8 mouse cellular contexts compared by ENCODE assay signal in the genomic region with DNA sequence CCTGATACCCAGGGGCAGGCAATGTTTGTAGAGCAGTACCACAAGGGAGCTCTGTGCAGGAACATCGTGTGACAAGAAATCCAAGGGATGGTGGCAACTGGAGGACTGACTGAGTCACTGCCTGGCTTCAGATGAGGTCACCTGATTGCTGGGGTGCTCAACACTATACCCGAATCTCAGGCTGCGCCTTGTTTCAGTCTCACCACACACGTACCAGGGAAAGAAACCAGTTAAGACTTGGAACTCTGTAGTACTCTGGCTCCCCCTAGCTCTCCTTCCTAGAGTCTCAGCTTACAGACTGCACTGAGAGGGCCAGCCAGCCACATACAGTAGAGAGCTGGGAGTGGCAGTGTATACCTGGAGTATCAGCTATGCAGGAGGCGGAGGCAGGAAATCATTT. TPM values are rescaled to one million over a fixed set of nuclear protein-coding genes. Genes with fewer than 3 reads are reported as not detected.
A peak's percentile ranks its signal among the peaks of the same experiment; 100 is the strongest.
DNase-seq lines count a peak whose midpoint lies in the region; ATAC-seq and TF ChIP-seq lines count a peak whose summit lies in the region.

No protein-coding gene starts in this region.

- no peaks in the 10 kb centered on the region for H3K27me3 ChIP-seq in forebrain, embryonic 13.5 days
- no peaks in the 10 kb centered on the region for H3K27me3 ChIP-seq in forebrain, embryonic 12.5 days
- H3K27me3 ChIP-seq in embryonic facial prominence, embryonic 13.5 days = no peaks in the 10 kb centered on the region
- no peaks in the 10 kb centered on the region for H3K27me3 ChIP-seq in limb, embryonic 13.5 days
- no peaks in the 10 kb centered on the region for H3K27me3 ChIP-seq in thymus, adult 2 months (ENCODE audit: control insufficient read depth, insufficient read depth, low read length)

- no peak for TF ChIP-seq POLR2A in thymus, adult 2 months (IDR thresholded peaks at IDR 0.05; ENCODE audit: control insufficient read depth, extremely low read depth, insufficient read depth, low read length, poor library complexity)

- no peaks in the 10 kb centered on the region for H3K9me3 ChIP-seq in forebrain, embryonic 13.5 days (replicated peaks)
- no peaks in the 10 kb centered on the region for H3K9me3 ChIP-seq in forebrain, embryonic 12.5 days
- no peaks in the 10 kb centered on the region for H3K9me3 ChIP-seq in ES-E14 (ENCODE audit: control insufficient read depth, insufficient read depth, low read depth, low read length)
- H3K9me3 ChIP-seq in embryonic facial prominence, embryonic 13.5 days = no peaks in the 10 kb centered on the region
- H3K9me3 ChIP-seq in limb, embryonic 13.5 days = no peaks in the 10 kb centered on the region

- DNase-seq in ES-E14 (ENCODE audit: low read depth, low spot score) = peak; percentile 47
- DNase-seq in kidney, adult 11 months = peak; percentile 31
- DNase-seq in thymus, adult 2 months = peak; percentile 51

- no peak overlapping the region for H3K4me3 ChIP-seq in forebrain, embryonic 13.5 days
- no peak overlapping the region for H3K4me3 ChIP-seq in forebrain, embryonic 12.5 days (replicated peaks)
- no peak overlapping the region for H3K4me3 ChIP-seq in ES-E14 (ENCODE audit: insufficient read depth in 1 of 2, low read depth in 1 of 2, low read length in 2 of 2, poor library complexity in 1 of 2, severe bottlenecking in 1 of 2)
- no peak overlapping the region for H3K4me3 ChIP-seq in embryonic facial prominence, embryonic 13.5 days
- no peak overlapping the region for H3K4me3 ChIP-seq in limb, embryonic 13.5 days
- H3K4me3 ChIP-seq in thymus, adult 2 months (ENCODE audit: control insufficient read depth, insufficient read depth, low read length) = no peak overlapping the region

- H3K4me1 ChIP-seq in forebrain, embryonic 13.5 days = no peaks in the 10 kb centered on the region
- no peaks in the 10 kb centered on the region for H3K4me1 ChIP-seq in forebrain, embryonic 12.5 days
- H3K4me1 ChIP-seq in ES-E14 (ENCODE audit: control insufficient read depth in 2 of 2, insufficient read depth in 2 of 2, low read length in 2 of 2, poor library complexity in 1 of 2) = 0 out of 4 replicates have a peak, but pooled peaks cover 0 to 2% of the 10 kb centered on the region in 2 experiments
- H3K4me1 ChIP-seq in embryonic facial prominence, embryonic 13.5 days = 0 out of 2 replicates have a peak, but pooled peaks cover 4% of the 10 kb centered on the region
- H3K4me1 ChIP-seq in limb, embryonic 13.5 days = no peaks in the 10 kb centered on the region
- no peaks in the 10 kb centered on the region for H3K4me1 ChIP-seq in thymus, adult 2 months (replicated peaks; ENCODE audit: control insufficient read depth, insufficient read depth, low read length)

- no peak overlapping the region for H3K9ac ChIP-seq in forebrain, embryonic 13.5 days
- no peak overlapping the region for H3K9ac ChIP-seq in forebrain, embryonic 12.5 days
- H3K9ac ChIP-seq in ES-E14 (ENCODE audit: insufficient read depth, low read depth, low read length, poor library complexity, severe bottlenecking) = no peak overlapping the region
- no peak overlapping the region; the same call in 1 of the 2 replicates for H3K9ac ChIP-seq in embryonic facial prominence, embryonic 13.5 days
- H3K9ac ChIP-seq in limb, embryonic 13.5 days = no peak overlapping the region

- H3K36me3 ChIP-seq in forebrain, embryonic 13.5 days (ENCODE audit: poor library complexity, severe bottlenecking) = peaks cover 94% of the 10 kb centered on the region
- peaks cover 92% of the 10 kb centered on the region for H3K36me3 ChIP-seq in forebrain, embryonic 12.5 days (replicated peaks)
- H3K36me3 ChIP-seq in ES-E14 (ENCODE audit: control insufficient read depth, insufficient read depth, low read length, poor library complexity, severe bottlenecking) = peaks cover 76% of the 10 kb centered on the region
- peaks cover 92% of the 10 kb centered on the region for H3K36me3 ChIP-seq in embryonic facial prominence, embryonic 13.5 days
- H3K36me3 ChIP-seq in limb, embryonic 13.5 days = peaks cover 94% of the 10 kb centered on the region
- H3K36me3 ChIP-seq in thymus, adult 2 months (ENCODE audit: control insufficient read depth, insufficient read depth, low read length) = peaks cover 22% of the 10 kb centered on the region

- H3K27ac ChIP-seq in forebrain, embryonic 13.5 days = no peak overlapping the region
- H3K27ac ChIP-seq in forebrain, embryonic 12.5 days = no peak overlapping the region
- no peak overlapping the region for H3K27ac ChIP-seq in ES-E14 (ENCODE audit: insufficient read depth, low read depth, low read length, poor library complexity, severe bottlenecking)
- no peak overlapping the region for H3K27ac ChIP-seq in embryonic facial prominence, embryonic 13.5 days
- no peak overlapping the region for H3K27ac ChIP-seq in limb, embryonic 13.5 days
- no peak overlapping the region for H3K27ac ChIP-seq in thymus, adult 2 months (ENCODE audit: control insufficient read depth, insufficient read depth, low read length)

- peak; percentile 68; the same call in 1 of the 2 replicates for ATAC-seq in forebrain, embryonic 13.5 days
- no peak for ATAC-seq in forebrain, embryonic 12.5 days (ENCODE audit: low FRiP score)
- ATAC-seq in embryonic facial prominence, embryonic 13.5 days (ENCODE audit: insufficient number of reproducible peaks, insufficient read depth, low FRiP score, low TSS enrichment, low read depth) = peak; percentile 72
- peak; percentile 71 for ATAC-seq in limb, embryonic 13.5 days (ENCODE audit: low FRiP score, low read depth)
- ATAC-seq in monocyte, adult 5-6 weeks (replicated peaks; ENCODE audit: insufficient number of reproducible peaks, low FRiP score, low TSS enrichment, poor library complexity, severe bottlenecking) = peak; percentile 16; the same call in 1 of the 2 replicates

- no peak overlapping the region for H3K4me2 ChIP-seq in forebrain, embryonic 13.5 days
- H3K4me2 ChIP-seq in forebrain, embryonic 12.5 days = no peak overlapping the region
- H3K4me2 ChIP-seq in embryonic facial prominence, embryonic 13.5 days = no peak overlapping the region
- H3K4me2 ChIP-seq in limb, embryonic 13.5 days (replicated peaks) = no peak overlapping the region

- in situ Hi-C loops in ES-E14 (cut with MboI; ENCODE audit: low sequenced_read_pairs in 2 of 2, unreplicated experiment in 2 of 2) = loop anchor here in 1 of 2 experiments (10.0 kb wide), 1 partner anchor 128 kb away; the partner anchor contains the start of gene Tnip2

- TF ChIP-seq CTCF in thymus, adult 2 months (IDR thresholded peaks at IDR 0.05; ENCODE audit: borderline replicate concordance, control insufficient read depth, extremely low read depth, insufficient read depth, low read length, poor library complexity) = no peak

- 63% methylated on average over 5 of the region's 5 CpGs for WGBS in forebrain, embryonic 13.5 days
- WGBS in forebrain, embryonic 12.5 days = 74% methylated on average over 5 of the region's 5 CpGs
- 67% methylated on average over 5 of the region's 5 CpGs for WGBS in embryonic facial prominence, embryonic 13.5 days
- 70% methylated on average over 5 of the region's 5 CpGs for WGBS in limb, embryonic 13.5 days
- 77% methylated on average over 5 of the region's 5 CpGs for WGBS in thymus, adult 2 months

TF ChIP-seq in ES-E14, 5 proteins besides CTCF, POLR2A, EP300 and RAD21:
- TF ChIP-seq MAFK (IDR thresholded peaks at IDR 0.05; ENCODE audit: insufficient read depth, low read depth, low read length) (no peak), ZNF384 (IDR thresholded peaks at IDR 0.05; ENCODE audit: low read depth, low read length) (no peak), ZC3H11A (IDR thresholded peaks at IDR 0.05; ENCODE audit: borderline replicate concordance, low read depth, low read length) (no peak), HCFC1 (IDR thresholded peaks at IDR 0.05; ENCODE audit: borderline replicate concordance, insufficient read depth, low read length) (no peak), CHD2 (IDR thresholded peaks at IDR 0.05; ENCODE audit: low read depth, low read length) (no peak)
TF ChIP-seq in ES-E14: peak in this region for 0.

RNA-seq across cellular contexts. Expression of gene Mfsd10, which starts 5.9 kb away (rescaled TPM):
- 86.9 and 99.0 TPM in 2 replicates for polyA plus RNA-seq in forebrain, embryonic 13.5 days (2015; fragmentation: Nextera tagmentation; extraction: Ambion mirVana)
- 78.7 and 102 TPM in 2 replicates for polyA plus RNA-seq in forebrain, embryonic 12.5 days (2016; fragmentation: Nextera tagmentation; extraction: Ambion mirVana)
- 192 and 348 TPM in 2 replicates for total RNA-seq in ES-E14 (2012; rRNA removed)
- polyA plus RNA-seq in embryonic facial prominence, embryonic 13.5 days (2015; fragmentation: Nextera tagmentation; extraction: Ambion mirVana) = 129 and 146 TPM in 2 replicates
- polyA plus RNA-seq in limb, embryonic 13.5 days (2015; fragmentation: Nextera tagmentation; extraction: Ambion mirVana) = 135 and 141 TPM in 2 replicates
- 15.7 to 30.7 TPM (median 20.2 TPM) in 3 replicates for total RNA-seq in monocyte, adult 5-6 weeks (2017)
- 217 TPM in 2 replicates for polyA plus RNA-seq in thymus, adult 2 months (2012; rRNA removed)

RNA-seq across cellular contexts. Expression of gene Nop14, which starts 17.0 kb away (rescaled TPM):
- 23.3 and 24.6 TPM in 2 replicates for polyA plus RNA-seq in forebrain, embryonic 13.5 days (2015; fragmentation: Nextera tagmentation; extraction: Ambion mirVana)
- 26.7 and 29.7 TPM in 2 replicates for polyA plus RNA-seq in forebrain, embryonic 12.5 days (2016; fragmentation: Nextera tagmentation; extraction: Ambion mirVana)
- 60.4 and 78.5 TPM in 2 replicates for total RNA-seq in ES-E14 (2012; rRNA removed)
- polyA plus RNA-seq in embryonic facial prominence, embryonic 13.5 days (2015; fragmentation: Nextera tagmentation; extraction: Ambion mirVana) = 29.4 and 32.5 TPM in 2 replicates
- 29.0 and 31.1 TPM in 2 replicates for polyA plus RNA-seq in limb, embryonic 13.5 days (2015; fragmentation: Nextera tagmentation; extraction: Ambion mirVana)
- 25.9 to 45.2 TPM (median 38.6 TPM) in 3 replicates for total RNA-seq in monocyte, adult 5-6 weeks (2017)
- polyA plus RNA-seq in thymus, adult 2 months (2012; rRNA removed) = 18.4 and 19.5 TPM in 2 replicates

RNA-seq across cellular contexts. Expression of gene Grk4, which starts 17.2 kb away (rescaled TPM):
- 1.0 and 1.3 TPM in 2 replicates for polyA plus RNA-seq in forebrain, embryonic 13.5 days (2015; fragmentation: Nextera tagmentation; extraction: Ambion mirVana)
- polyA plus RNA-seq in forebrain, embryonic 12.5 days (2016; fragmentation: Nextera tagmentation; extraction: Ambion mirVana) = 1.1 and 1.7 TPM in 2 replicates
- total RNA-seq in ES-E14 (2012; rRNA removed) = 0.45 and 0.53 TPM in 2 replicates
- 4.1 and 5.0 TPM in 2 replicates for polyA plus RNA-seq in embryonic facial prominence, embryonic 13.5 days (2015; fragmentation: Nextera tagmentation; extraction: Ambion mirVana)
- 3.7 and 5.9 TPM in 2 replicates for polyA plus RNA-seq in limb, embryonic 13.5 days (2015; fragmentation: Nextera tagmentation; extraction: Ambion mirVana)
- 2.9 to 12.9 TPM (median 4.2 TPM) in 3 replicates for total RNA-seq in monocyte, adult 5-6 weeks (2017)
- 3.6 and 4.2 TPM in 2 replicates for polyA plus RNA-seq in thymus, adult 2 months (2012; rRNA removed)
